Mouse (Mus musculus) CD4-positive, CD25-positive, alpha-beta regulatory T cell, adult 2 months (primary cell): ENCODE data around the gene Tcf12.

Experiments
- DNase-seq: peaks from one replicate; pipeline ENCODE4 v3.0.0-alpha.2; 2012; ENCODE audit warnings: low read depth, low spot score

Gene Tcf12

DNA sequence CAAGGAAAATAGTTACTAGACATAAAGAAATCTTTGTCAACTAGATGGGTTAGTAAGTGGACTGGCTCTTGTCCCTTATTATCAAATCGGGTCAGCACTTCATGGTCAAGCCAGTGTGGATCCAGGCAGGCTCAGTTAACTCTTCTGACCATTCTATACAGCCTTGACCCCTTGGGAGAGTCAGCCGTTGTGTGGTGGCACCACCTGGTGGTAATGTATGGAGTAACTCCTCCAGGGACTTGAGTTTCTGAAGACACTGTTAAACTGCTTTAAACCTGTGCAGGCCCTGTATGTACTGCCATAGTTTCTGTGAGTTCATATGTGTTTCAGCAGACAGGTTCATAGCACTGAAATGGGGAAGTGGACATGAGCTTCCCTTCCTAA is 305.3 kb downstream of the Tcf12 start:
- peak; percentile 49 for DNase-seq

DNA sequence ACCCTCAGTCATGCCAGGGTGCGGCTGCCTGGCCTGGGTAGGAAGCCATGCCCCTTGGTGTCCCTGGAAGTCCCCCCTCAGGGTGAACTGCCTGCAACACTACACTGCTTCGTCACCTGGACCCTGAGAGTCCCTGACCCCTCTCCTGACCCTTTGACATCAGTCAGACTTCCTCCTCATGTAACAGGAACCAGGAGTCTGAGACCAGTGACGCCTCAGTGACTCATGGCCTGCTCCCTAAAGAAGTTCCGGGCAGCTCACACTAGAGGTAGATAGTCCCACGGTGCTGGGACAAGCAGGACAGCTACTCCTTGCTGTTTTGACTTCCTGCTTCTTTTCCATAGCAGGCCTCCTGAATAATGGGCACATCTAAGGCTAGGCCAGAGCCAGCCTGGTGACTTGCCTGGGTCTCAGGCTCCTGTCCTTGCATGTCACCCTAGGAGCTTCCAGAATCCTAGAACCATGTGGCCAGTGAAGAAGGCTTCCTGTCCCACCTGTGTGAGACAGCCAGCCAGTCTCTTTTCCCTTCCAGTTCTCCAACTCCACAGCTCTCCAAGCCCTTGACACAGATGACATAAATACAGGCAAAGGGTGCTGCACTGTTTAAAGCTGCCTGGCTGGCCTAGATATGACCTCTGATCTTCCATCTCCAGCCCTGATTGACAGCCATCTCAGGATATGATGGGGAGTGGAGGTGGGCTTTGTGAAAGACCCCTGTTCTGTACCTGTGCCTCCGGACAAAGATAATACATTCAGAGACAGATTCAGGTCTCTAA is 305.8 kb downstream of the Tcf12 start:
- no peak for DNase-seq

DNA sequence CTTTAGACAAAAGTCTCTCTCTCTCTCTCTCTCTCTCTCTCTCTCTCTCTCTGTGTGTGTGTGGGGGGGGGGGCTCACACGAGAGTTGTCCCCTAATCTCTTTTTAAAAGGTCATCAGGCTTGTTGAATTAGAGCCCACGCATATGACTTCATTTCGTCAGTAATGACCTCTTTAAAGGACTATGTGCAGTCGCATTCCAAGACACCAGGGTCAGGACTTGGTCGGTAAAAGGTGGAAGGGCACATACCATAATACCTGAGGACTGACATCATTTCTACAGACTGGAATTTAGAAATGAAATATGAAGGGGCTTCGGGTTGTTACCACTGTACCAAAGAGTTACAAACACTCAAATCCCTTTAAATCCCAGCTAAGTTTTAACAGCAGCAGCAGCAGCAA is 307.6 kb downstream of the Tcf12 start:
- no peak for DNase-seq

DNA sequence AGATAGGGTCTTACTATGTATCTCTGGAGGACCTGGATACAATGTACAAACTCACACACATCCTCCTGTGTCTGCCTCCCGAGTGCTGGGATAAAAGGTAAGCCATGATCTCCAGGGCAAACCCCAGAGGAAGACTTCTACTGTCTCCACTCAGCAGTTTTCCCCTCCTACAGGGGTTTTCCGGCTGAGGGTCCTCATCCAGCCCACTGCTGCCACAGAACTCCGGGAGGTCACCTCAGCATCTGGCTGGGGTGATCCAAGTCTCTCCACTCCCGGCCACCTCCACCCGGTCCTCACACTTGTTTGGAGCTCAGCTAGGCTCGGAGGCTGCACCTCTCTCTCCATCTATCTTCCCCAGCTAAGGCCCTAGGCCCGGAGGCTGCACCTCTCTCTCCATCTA is 308.4 kb downstream of the Tcf12 start:
- no peak for DNase-seq

DNA sequence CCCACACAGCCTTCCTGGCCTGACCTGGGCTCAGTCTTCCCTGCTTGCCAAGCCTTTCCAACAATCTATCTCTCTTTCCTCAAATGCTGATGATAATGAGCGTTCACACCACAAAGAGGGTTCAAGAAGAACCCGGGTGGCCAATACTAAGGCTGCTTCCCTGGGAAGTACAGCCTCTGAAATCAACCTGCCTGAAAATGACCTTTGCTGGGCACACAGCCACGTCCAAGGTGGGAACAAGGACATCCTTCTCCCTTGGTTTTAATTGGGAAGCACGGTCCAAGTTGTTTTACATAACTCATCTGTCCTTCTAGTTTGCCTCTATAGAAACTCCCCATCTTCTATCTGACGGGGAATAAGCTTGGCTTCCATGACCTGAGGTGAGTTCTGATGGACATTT is 312.1 kb downstream of the Tcf12 start:
- DNase-seq = no peak

DNA sequence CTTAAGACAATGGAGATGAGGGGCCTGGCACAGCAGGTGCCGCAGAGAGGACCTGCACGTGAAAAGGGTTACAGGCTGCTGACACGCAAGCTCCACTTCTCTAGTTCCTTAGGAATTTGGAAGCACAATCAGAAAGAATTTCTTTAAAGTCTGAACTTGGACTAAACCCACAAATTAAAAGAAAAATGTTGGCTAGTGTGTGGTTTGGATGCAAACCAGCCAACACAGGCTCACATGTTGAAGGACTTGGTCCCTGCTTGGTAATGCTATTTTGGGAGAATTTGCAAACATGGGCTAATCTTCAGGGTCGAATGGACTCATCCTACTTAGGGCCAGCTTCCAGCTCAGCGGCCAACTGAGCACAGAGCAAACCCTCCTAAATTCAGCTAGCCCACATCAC is 313.5 kb downstream of the Tcf12 start:
- DNase-seq = no peak
